Mouse (Mus musculus) bone marrow, adult 2 months (tissue): ENCODE results near the gene Epha6.

Experiments
- CTCF ChIP-seq: fragments of 200-500 bp; IDR thresholded peaks from 2 replicates; pipeline ENCODE4 v1.5.1; 2011; ENCODE audit warnings: low read length, control low read depth; ENCODE audit not compliant: control insufficient read depth, insufficient read depth
- POLR2A ChIP-seq: fragments of 200-500 bp; IDR thresholded peaks from 2 replicates; pipeline ENCODE4 v1.6.1; 2011; ENCODE audit warnings: low read depth, mild to moderate bottlenecking, control low read depth, low read length, borderline replicate concordance; ENCODE audit not compliant: control insufficient read depth

- TF ChIP-seq POLR2A (no peak), CTCF (no peak)
These were observed 561.5 kb downstream of the Epha6 start for GRCm38 (mm10) chr16:60043809-60044208.
